Mouse (Mus musculus): ENCODE data around the gene Gm4707. TPM values are rescaled to one million over a fixed set of nuclear protein-coding genes. Genes with fewer than 3 reads are reported as not detected.
"Not testable (repeated sequence)": the region's sequence is repeated elsewhere in the genome, so short reads cannot be mapped to it uniquely, and the experiment has no call there.

Gm4707 gene
- polyA plus RNA-seq, 1 experiment from 2014 or later, result 6.9 TPM

GRCm38 (mm10) chr17:71476346-71477020 lies 16.8 kb upstream of the Gm4707 start:
- H3K27ac ChIP-seq, result peak overlapping the region; percentile 99
- 84% methylated on average over 7 of the region's 7 CpGs for WGBS
- DNase-seq (ENCODE audit: extremely low spot score, low spot score), result no peak
- H3K4me1 ChIP-seq, result peaks cover 36% of the 10 kb centered on the region
- no peaks in the 10 kb centered on the region for H3K9me3 ChIP-seq
- H3K27me3 ChIP-seq (ENCODE audit: poor library complexity, severe bottlenecking), result no peaks in the 10 kb centered on the region
- H3K36me3 ChIP-seq (replicated peaks), result peaks cover 4% of the 10 kb centered on the region; the same call in 1 of the 2 replicates
- H3K4me3 ChIP-seq, result peak overlapping the region; percentile 82

GRCm38 (mm10) chr17:71475705-71476089 lies 16.0 kb upstream of the Gm4707 start:
- WGBS, result under 1% methylated on average over 31 of the region's 31 CpGs
- H3K36me3 ChIP-seq (replicated peaks), result peaks cover 4% of the 10 kb centered on the region; the same call in 1 of the 2 replicates
- peak overlapping the region; percentile 82 for H3K4me3 ChIP-seq
- no peaks in the 10 kb centered on the region for H3K9me3 ChIP-seq
- DNase-seq (ENCODE audit: extremely low spot score, low spot score), result peak; percentile 84
- peaks cover 32% of the 10 kb centered on the region for H3K4me1 ChIP-seq
- H3K27me3 ChIP-seq (ENCODE audit: poor library complexity, severe bottlenecking), result no peaks in the 10 kb centered on the region
- peak overlapping the region; percentile 99 for H3K27ac ChIP-seq

DNA sequence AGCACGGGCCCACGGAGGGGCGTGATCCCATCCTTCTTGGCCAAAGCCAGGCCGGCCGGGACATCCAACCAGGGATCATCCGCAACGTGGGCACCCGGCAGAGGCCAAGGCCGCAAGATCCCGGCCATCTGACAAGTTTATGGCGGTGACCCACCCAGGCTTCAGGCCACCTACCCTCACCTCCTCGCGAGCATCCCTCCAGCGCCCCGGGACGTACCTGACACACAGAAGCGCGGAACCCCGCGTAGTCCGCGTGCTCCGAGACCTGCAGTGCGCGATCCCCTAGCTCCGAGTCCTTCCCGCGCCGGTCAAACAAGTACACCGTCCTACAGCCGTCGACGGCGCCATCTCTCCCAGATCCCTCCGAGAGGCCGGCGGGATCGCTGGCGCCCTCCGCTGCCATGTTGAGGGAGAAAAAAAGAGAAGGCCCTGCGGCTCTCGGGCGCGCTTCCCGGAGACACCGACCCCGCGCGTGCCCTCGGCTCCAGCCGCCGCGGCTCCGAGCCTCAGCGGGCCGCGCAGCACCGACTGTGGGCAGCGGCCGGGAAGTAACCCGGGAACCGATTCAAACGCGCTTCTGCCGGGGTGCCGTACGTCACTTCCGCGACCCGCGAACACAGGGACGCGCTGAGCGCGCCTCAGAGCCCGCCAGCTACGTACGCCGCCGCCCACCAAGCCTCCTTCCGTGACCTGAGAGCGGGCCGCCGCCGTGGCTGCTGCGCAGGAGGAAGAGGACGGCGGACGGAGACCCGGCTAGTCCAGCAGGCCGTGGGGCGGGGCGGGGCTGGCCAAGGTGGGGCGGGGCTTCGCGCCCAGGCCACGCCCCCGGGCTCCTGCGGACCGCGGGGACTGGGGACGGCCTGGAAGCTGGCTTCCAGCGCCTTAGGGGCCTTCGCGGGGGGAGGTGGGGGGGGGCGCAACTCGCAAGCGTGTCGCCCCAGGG lies 15.3 kb upstream of the Gm4707 start, which contains the start of gene Smchd1:
Gene Smchd1, minus strand, starts transcription at position 582 of the 943 bp plus-strand sequence.
- H3K4me3 ChIP-seq, result peak within 1 kb of the TSS; percentile 82
- peak; percentile 95 for DNase-seq (ENCODE audit: extremely low spot score, low spot score)
- no peaks in the 10 kb centered on the region for H3K9me3 ChIP-seq
- H3K36me3 ChIP-seq (replicated peaks), result peaks cover 9% of the 10 kb centered on the region
- WGBS, result 1% methylated on average over 106 of the region's 109 CpGs
- peak within 1 kb of the TSS; percentile 99 for H3K27ac ChIP-seq
- peaks cover 25% of the 10 kb centered on the region for H3K4me1 ChIP-seq
- H3K27me3 ChIP-seq (ENCODE audit: poor library complexity, severe bottlenecking), result no peaks in the 10 kb centered on the region

GRCm38 (mm10) chr17:71474128-71474527 lies 14.4 kb upstream of the Gm4707 start:
- Histone ChIP-seq H3K4me3 (peak overlapping the region; percentile 82), H3K27me3 (ENCODE audit: poor library complexity, severe bottlenecking) (no peaks in the 10 kb centered on the region), H3K9me3 (no peaks in the 10 kb centered on the region), H3K4me1 (peaks cover 23% of the 10 kb centered on the region), H3K36me3 (replicated peaks) (peaks cover 16% of the 10 kb centered on the region), H3K27ac (peak overlapping the region; percentile 99)
- WGBS, result 17% methylated on average over 8 of the region's 8 CpGs
- DNase-seq (ENCODE audit: extremely low spot score, low spot score), result no peak

DNA sequence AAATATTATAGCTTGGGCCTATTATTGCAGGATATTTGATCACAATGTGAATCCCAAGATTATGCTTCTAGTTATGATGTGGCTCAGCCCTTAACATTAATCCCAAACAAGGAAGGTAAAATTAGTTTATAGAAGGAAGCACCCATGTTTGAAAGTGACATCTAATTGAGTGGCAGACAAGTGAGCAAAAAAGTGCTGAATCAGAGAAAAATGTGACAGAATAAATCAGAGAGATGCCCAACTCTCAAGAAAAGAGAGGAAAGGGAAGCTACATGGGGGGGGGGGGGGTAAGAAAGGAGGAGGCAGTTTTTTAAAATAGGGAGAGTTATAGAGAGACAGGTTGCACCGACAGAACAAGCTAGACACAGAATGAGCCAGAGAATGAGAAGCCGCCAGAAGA lies 11.5 kb upstream of the Gm4707 start:
- H3K4me1 ChIP-seq, result peaks cover 20% of the 10 kb centered on the region
- H3K27me3 ChIP-seq (ENCODE audit: poor library complexity, severe bottlenecking), result no peaks in the 10 kb centered on the region
- H3K4me3 ChIP-seq, result no peak overlapping the region
- 92% methylated on average over 2 of the region's 2 CpGs for WGBS
- DNase-seq (ENCODE audit: extremely low spot score, low spot score), result no peak
- no peaks in the 10 kb centered on the region for H3K9me3 ChIP-seq
- H3K36me3 ChIP-seq (replicated peaks), result peaks cover 16% of the 10 kb centered on the region
- H3K27ac ChIP-seq, result no peak overlapping the region

DNA sequence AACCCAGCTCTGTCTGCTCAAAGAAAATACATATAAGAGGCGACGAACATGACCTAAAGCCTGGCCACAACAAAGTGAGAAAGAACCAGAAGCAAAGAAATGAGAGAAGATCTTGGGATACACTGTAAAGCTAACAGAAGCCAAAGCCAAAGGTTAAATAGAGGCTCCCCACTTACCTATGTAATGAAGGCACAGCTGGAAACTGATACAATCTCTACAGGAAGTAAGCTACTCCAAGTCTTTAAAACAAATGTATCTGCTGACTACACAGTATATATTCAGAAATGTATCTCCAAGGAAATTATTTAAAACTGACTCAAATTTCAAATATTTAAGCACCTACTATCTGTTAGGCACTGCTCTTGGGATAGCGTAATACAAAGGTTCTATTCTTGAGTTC lies 594 bp upstream of the Gm4707 start:
- Histone ChIP-seq H3K36me3 (replicated peaks) (peaks cover 90% of the 10 kb centered on the region), H3K4me1 (no peaks in the 10 kb centered on the region), H3K27ac (no peak overlapping the region), H3K4me3 (no peak overlapping the region), H3K9me3 (no peaks in the 10 kb centered on the region), H3K27me3 (ENCODE audit: poor library complexity, severe bottlenecking) (no peaks in the 10 kb centered on the region)
- 95% methylated on average over 3 of the region's 3 CpGs for WGBS
- DNase-seq (ENCODE audit: extremely low spot score, low spot score), result no peak

GRCm38 (mm10) chr17:71457361-71457760 lies 2.4 kb downstream of the Gm4707 start:
- H3K9me3 ChIP-seq; H3K4me3 ChIP-seq; H3K27ac ChIP-seq; H3K4me1 ChIP-seq; H3K27me3 ChIP-seq (ENCODE audit: poor library complexity, severe bottlenecking); DNase-seq (ENCODE audit: extremely low spot score, low spot score): not testable (repeated sequence)
- peaks cover 90% of the 10 kb centered on the region for H3K36me3 ChIP-seq (replicated peaks)
- 92% methylated on average over 6 of the region's 6 CpGs for WGBS

DNA sequence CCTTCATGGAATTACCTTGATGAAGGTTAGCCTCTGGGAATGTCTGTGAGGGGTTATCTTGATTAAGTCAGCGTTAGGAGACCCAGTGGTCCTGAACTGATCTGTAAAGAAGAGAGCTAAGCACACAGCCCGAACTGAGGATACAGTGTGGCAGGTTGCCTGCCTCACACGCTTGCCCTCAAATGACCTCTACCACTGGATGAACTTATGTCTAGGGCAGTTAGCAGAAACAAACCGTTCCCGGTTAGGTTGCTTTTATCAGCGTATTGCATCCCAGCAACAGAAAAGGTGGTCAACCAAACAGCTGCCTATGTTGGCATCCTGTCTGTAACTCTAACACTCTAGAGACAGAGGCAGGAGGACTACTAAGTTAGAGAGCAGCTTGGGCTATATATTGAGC lies 14.5 kb downstream of the Gm4707 start:
- Histone ChIP-seq H3K9me3 (no peaks in the 10 kb centered on the region; the same call in 1 of the 2 replicates), H3K27me3 (ENCODE audit: poor library complexity, severe bottlenecking) (no peaks in the 10 kb centered on the region), H3K27ac (no peak overlapping the region), H3K4me1 (no peaks in the 10 kb centered on the region), H3K36me3 (replicated peaks) (peaks cover 86% of the 10 kb centered on the region), H3K4me3 (no peak overlapping the region)
- WGBS, result 97% methylated on average over 6 of the region's 6 CpGs
- no peak for DNase-seq (ENCODE audit: extremely low spot score, low spot score)

DNA sequence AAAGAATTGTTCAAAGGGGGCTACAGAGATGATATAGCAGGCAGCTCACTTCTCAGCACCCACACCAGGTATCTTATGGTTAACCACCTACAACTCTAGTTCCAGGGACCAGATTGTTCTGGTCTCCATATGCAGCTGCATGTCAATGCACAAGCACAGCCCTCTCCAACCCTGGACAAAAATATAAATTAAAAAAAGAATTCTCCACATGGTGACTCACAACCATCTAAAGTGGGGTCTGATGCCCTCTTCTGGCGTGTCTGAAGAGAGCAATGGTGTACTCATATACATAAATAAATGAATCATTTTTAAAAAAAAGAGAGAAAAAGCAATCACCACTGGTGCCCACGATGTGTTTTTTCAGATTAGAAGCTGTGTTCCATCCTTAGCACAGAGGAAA lies 15.0 kb downstream of the Gm4707 start:
- Histone ChIP-seq H3K4me3 (no peak overlapping the region), H3K4me1 (no peaks in the 10 kb centered on the region), H3K27ac (no peak overlapping the region), H3K27me3 (ENCODE audit: poor library complexity, severe bottlenecking) (no peaks in the 10 kb centered on the region), H3K9me3 (no peaks in the 10 kb centered on the region; the same call in 1 of the 2 replicates), H3K36me3 (replicated peaks) (peaks cover 87% of the 10 kb centered on the region)
- DNase-seq (ENCODE audit: extremely low spot score, low spot score), result no peak
- WGBS, result 91% methylated on average over 2 of the region's 2 CpGs

GRCm38 (mm10) chr17:71444126-71444525 lies 15.6 kb downstream of the Gm4707 start:
- DNase-seq (ENCODE audit: extremely low spot score, low spot score), result no peak
- Histone ChIP-seq H3K36me3 (replicated peaks) (peaks cover 85% of the 10 kb centered on the region), H3K4me3 (no peak overlapping the region), H3K27ac (no peak overlapping the region), H3K4me1 (no peaks in the 10 kb centered on the region), H3K27me3 (ENCODE audit: poor library complexity, severe bottlenecking) (no peaks in the 10 kb centered on the region), H3K9me3 (no peaks in the 10 kb centered on the region; the same call in 1 of the 2 replicates)
- 97% methylated on average over 3 of the region's 3 CpGs for WGBS

- Histone ChIP-seq H3K27ac (no peak overlapping the region), H3K4me1 (no peaks in the 10 kb centered on the region), H3K9me3 (no peaks in the 10 kb centered on the region; the same call in 1 of the 2 replicates), H3K27me3 (ENCODE audit: poor library complexity, severe bottlenecking) (no peaks in the 10 kb centered on the region), H3K36me3 (replicated peaks) (peaks cover 78% of the 10 kb centered on the region), H3K4me3 (no peak overlapping the region)
- 92% methylated on average over 6 of the region's 6 CpGs for WGBS
- no peak for DNase-seq (ENCODE audit: extremely low spot score, low spot score)
These were observed 16.4 kb downstream of the Gm4707 start for GRCm38 (mm10) chr17:71443273-71443672.

GRCm38 (mm10) chr17:71422502-71422901 lies 37.2 kb downstream of the Gm4707 start:
- H3K4me3 ChIP-seq; H3K4me1 ChIP-seq; H3K27me3 ChIP-seq (ENCODE audit: poor library complexity, severe bottlenecking); H3K27ac ChIP-seq; DNase-seq (ENCODE audit: extremely low spot score, low spot score): not testable (repeated sequence)
- Histone ChIP-seq H3K9me3 (peaks cover 26% of the 10 kb centered on the region), H3K36me3 (replicated peaks) (peaks cover 87% of the 10 kb centered on the region)
- WGBS, result 98% methylated on average over 2 of the region's 2 CpGs

GRCm38 (mm10) chr17:71419448-71419847 lies 40.3 kb downstream of the Gm4707 start:
- Histone ChIP-seq H3K36me3 (replicated peaks) (peaks cover 89% of the 10 kb centered on the region), H3K9me3 (peaks cover 26% of the 10 kb centered on the region)
- DNase-seq (ENCODE audit: extremely low spot score, low spot score); H3K4me1 ChIP-seq; H3K4me3 ChIP-seq; H3K27me3 ChIP-seq (ENCODE audit: poor library complexity, severe bottlenecking); H3K27ac ChIP-seq: not testable (repeated sequence)
- 86% methylated on average over 5 of the region's 5 CpGs for WGBS
